Mouse (Mus musculus): Measurements from ENCODE around the gene Stac2. TPM values are rescaled to one million over a fixed set of nuclear protein-coding genes. Genes with fewer than 3 reads are reported as not detected.

The Stac2 gene
- total and polyA plus RNA-seq, 2 experiments = not detected

DNA sequence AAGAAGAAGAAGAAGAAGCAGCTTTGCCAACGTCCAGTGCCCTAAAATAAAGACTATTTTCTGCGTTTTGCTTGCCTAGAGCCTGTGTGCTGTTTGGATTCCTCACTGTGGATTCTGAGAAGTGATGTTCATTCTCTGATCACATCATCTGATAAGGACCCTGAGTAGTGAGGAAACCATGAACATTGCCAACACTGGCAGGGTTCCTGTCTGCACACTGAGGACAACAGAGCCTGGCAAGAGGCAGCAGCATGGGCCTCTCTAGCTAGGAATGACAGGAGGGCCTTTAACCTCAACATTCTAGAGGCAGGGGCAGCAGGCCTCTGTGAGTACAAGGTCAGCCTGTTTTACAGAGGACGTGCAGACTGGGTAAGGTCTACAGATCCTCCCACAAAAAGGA is 28.7 kb downstream of the Stac2 start:
- DNase-seq (ENCODE audit: extremely low read depth, low read depth, low spot score) = no peak
- TF ChIP-seq CTCF (IDR thresholded peaks at IDR 0.05; ENCODE audit: low read depth, low read length) (no peak), POLR2A (IDR thresholded peaks at IDR 0.05; ENCODE audit: extremely low read depth, insufficient read depth, low read length) (no peak)
- Histone ChIP-seq H3K27ac (replicated peaks; ENCODE audit: insufficient read depth, low read depth, low read length) (no peak overlapping the region; the same call in 1 of the 2 replicates), H3K4me1 (ENCODE audit: control insufficient read depth, insufficient read depth, low read length) (peaks cover 6% of the 10 kb centered on the region; the same call in 1 of the 2 replicates), H3K27me3 (ENCODE audit: control insufficient read depth, insufficient read depth, low read length) (peaks cover 4% of the 10 kb centered on the region; the same call in 1 of the 2 replicates), H3K36me3 (ENCODE audit: control insufficient read depth, insufficient read depth, low read length) (peaks cover 12% of the 10 kb centered on the region), H3K79me2 (ENCODE audit: control insufficient read depth, insufficient read depth, low read length) (peaks cover 7% of the 10 kb centered on the region), H3K9ac (ENCODE audit: low read depth, low read length) (no peak overlapping the region), H3K4me3 (ENCODE audit: insufficient read depth, low read depth, low read length) (no peak overlapping the region)
- WGBS = 52% methylated on average over 3 of the region's 3 CpGs

GRCm38 (mm10) chr11:98022555-98023371 is 30.5 kb downstream of the Stac2 start, which contains the start of gene Cacnb1:
TSS of gene Cacnb1 (minus strand) at chr11:98023034.
- H3K9ac ChIP-seq (ENCODE audit: low read depth, low read length) = peak within 1 kb of the TSS; percentile 84
- H3K79me2 ChIP-seq (ENCODE audit: control insufficient read depth, insufficient read depth, low read length) = peaks cover 7% of the 10 kb centered on the region
- H3K36me3 ChIP-seq (ENCODE audit: control insufficient read depth, insufficient read depth, low read length) = no peaks in the 10 kb centered on the region
- peak within 1 kb of the TSS; percentile 69 for H3K4me3 ChIP-seq (ENCODE audit: insufficient read depth, low read depth, low read length)
- peaks cover 4% of the 10 kb centered on the region; the same call in 1 of the 2 replicates for H3K27me3 ChIP-seq (ENCODE audit: control insufficient read depth, insufficient read depth, low read length)
- no peak for TF ChIP-seq POLR2A (IDR thresholded peaks at IDR 0.05; ENCODE audit: extremely low read depth, insufficient read depth, low read length)
- TF ChIP-seq CTCF (IDR thresholded peaks at IDR 0.05; ENCODE audit: low read depth, low read length) = no peak
- peak within 1 kb of the TSS; percentile 58 for H3K27ac ChIP-seq (replicated peaks; ENCODE audit: insufficient read depth, low read depth, low read length)
- WGBS = 7% methylated on average over 44 of the region's 52 CpGs
- H3K4me1 ChIP-seq (ENCODE audit: control insufficient read depth, insufficient read depth, low read length) = peaks cover 6% of the 10 kb centered on the region; the same call in 1 of the 2 replicates
- peak; percentile 29 for DNase-seq (ENCODE audit: extremely low read depth, low read depth, low spot score)

DNA sequence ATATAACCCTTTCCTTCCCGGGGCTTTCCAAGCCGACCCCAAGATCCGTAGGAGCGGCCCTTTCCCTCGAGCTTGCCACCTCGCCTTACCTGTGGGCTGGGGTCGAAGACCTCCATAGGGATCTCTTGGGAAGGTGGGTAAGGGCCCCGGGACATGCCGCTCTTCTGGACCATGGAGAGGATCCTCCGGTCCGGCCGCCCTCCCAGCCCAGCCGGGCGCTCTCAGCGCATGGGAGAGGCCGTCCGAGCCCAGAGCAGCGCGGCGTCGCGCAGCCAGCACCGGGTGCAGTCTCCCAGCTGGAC is 31.1 kb downstream of the Stac2 start:
- Histone ChIP-seq H3K27ac (replicated peaks; ENCODE audit: insufficient read depth, low read depth, low read length) (no peak overlapping the region), H3K9ac (ENCODE audit: low read depth, low read length) (peak overlapping the region; percentile 84), H3K79me2 (ENCODE audit: control insufficient read depth, insufficient read depth, low read length) (peaks cover 4% of the 10 kb centered on the region), H3K4me3 (ENCODE audit: insufficient read depth, low read depth, low read length) (peak overlapping the region; percentile 69), H3K27me3 (ENCODE audit: control insufficient read depth, insufficient read depth, low read length) (peaks cover 4% of the 10 kb centered on the region; the same call in 1 of the 2 replicates), H3K4me1 (ENCODE audit: control insufficient read depth, insufficient read depth, low read length) (peaks cover 6% of the 10 kb centered on the region; the same call in 1 of the 2 replicates), H3K36me3 (ENCODE audit: control insufficient read depth, insufficient read depth, low read length) (no peaks in the 10 kb centered on the region)
- no peak for DNase-seq (ENCODE audit: extremely low read depth, low read depth, low spot score)
- TF ChIP-seq CTCF (IDR thresholded peaks at IDR 0.05; ENCODE audit: low read depth, low read length) (no peak), POLR2A (IDR thresholded peaks at IDR 0.05; ENCODE audit: extremely low read depth, insufficient read depth, low read length) (no peak)
- WGBS = under 1% methylated on average over 21 of the region's 23 CpGs

DNA sequence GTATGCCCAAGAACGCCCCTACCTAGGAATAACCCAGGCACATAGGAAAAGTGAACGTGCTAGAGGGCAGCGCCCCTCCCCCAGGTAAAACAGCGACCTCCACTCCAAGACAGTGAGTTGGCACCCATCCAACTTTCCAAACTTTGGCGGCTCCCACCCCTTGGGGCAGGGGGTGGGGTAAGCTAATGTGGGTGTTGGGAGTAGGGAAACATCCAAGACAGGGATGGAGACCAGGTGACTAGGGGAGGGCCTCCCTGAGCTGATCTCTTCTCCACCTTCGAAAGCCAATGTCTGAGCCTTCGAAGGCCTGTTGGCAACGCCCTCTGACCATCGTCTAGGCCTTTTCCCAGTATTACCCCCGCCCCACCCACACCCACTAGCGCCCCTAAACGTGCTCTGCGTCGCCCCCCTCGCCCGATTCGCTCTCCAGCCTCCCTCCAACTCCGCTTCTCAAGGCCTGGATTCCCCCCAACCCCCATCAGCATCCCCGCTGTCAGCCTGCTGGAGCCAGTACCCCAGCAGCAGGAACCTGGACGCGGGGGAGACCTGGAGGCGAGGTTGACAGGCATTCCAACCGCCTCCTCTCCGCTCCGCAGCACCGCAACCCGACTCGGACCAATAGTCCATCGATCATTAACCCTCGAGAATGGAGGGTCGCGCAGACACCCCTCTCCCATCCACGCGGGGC is 31.6 kb downstream of the Stac2 start:
- TF ChIP-seq POLR2A (IDR thresholded peaks at IDR 0.05; ENCODE audit: extremely low read depth, insufficient read depth, low read length) (no peak), CTCF (IDR thresholded peaks at IDR 0.05; ENCODE audit: low read depth, low read length) (no peak)
- no peak overlapping the region for H3K27ac ChIP-seq (replicated peaks; ENCODE audit: insufficient read depth, low read depth, low read length)
- peaks cover 6% of the 10 kb centered on the region; the same call in 1 of the 2 replicates for H3K4me1 ChIP-seq (ENCODE audit: control insufficient read depth, insufficient read depth, low read length)
- peak overlapping the region; percentile 69 for H3K4me3 ChIP-seq (ENCODE audit: insufficient read depth, low read depth, low read length)
- 11% methylated on average over 34 of the region's 34 CpGs for WGBS
- H3K27me3 ChIP-seq (ENCODE audit: control insufficient read depth, insufficient read depth, low read length) = peaks cover 4% of the 10 kb centered on the region; the same call in 1 of the 2 replicates
- DNase-seq (ENCODE audit: extremely low read depth, low read depth, low spot score) = no peak
- no peaks in the 10 kb centered on the region for H3K79me2 ChIP-seq (ENCODE audit: control insufficient read depth, insufficient read depth, low read length)
- H3K36me3 ChIP-seq (ENCODE audit: control insufficient read depth, insufficient read depth, low read length) = no peaks in the 10 kb centered on the region
- H3K9ac ChIP-seq (ENCODE audit: low read depth, low read length) = peak overlapping the region; percentile 84

DNA sequence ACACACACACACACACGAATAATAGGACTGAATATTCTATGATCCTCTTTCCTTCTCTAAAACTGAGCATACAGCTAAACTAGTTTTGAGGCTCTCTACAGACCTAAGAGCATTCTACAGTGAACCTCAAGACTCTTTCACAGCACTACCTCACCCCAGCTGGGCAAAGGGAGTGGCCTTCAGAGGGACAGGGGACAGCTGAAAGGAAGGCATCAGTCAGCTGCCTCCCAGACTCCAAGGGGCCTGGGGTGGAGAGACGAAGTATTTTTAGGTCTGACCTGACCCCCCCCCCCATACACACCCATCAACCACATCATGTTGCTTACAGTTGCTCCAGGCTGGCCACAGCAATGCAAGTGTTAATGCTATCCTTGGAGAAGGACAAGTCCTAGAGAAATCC is 32.1 kb downstream of the Stac2 start:
- no peak overlapping the region for H3K4me3 ChIP-seq (ENCODE audit: insufficient read depth, low read depth, low read length)
- peaks cover 6% of the 10 kb centered on the region for H3K4me1 ChIP-seq (ENCODE audit: control insufficient read depth, insufficient read depth, low read length)
- no peaks in the 10 kb centered on the region for H3K36me3 ChIP-seq (ENCODE audit: control insufficient read depth, insufficient read depth, low read length)
- DNase-seq (ENCODE audit: extremely low read depth, low read depth, low spot score) = no peak
- no peak overlapping the region for H3K27ac ChIP-seq (replicated peaks; ENCODE audit: insufficient read depth, low read depth, low read length)
- H3K79me2 ChIP-seq (ENCODE audit: control insufficient read depth, insufficient read depth, low read length) = no peaks in the 10 kb centered on the region
- peaks cover 4% of the 10 kb centered on the region; the same call in 1 of the 2 replicates for H3K27me3 ChIP-seq (ENCODE audit: control insufficient read depth, insufficient read depth, low read length)
- TF ChIP-seq CTCF (IDR thresholded peaks at IDR 0.05; ENCODE audit: low read depth, low read length) (no peak), POLR2A (IDR thresholded peaks at IDR 0.05; ENCODE audit: extremely low read depth, insufficient read depth, low read length) (no peak)
- WGBS = 67% methylated on average over 2 of the region's 2 CpGs
- H3K9ac ChIP-seq (ENCODE audit: low read depth, low read length) = no peak overlapping the region
